In genomic region chr5:100467336-100467735, GRCm38 (mm10) we compare ENCODE assay signal across 26 mouse cellular contexts. TPM values are rescaled to one million over a fixed set of nuclear protein-coding genes. Genes with fewer than 3 reads are reported as not detected.
DNase-seq lines count a peak whose midpoint lies in the region; ATAC-seq and TF ChIP-seq lines count a peak whose summit lies in the region.
"Had no signal": no experiment of that assay in that cellular context is flagged by ENCODE, and none has a peak within 500 bp of the region (broad histone marks: within the 10 kb centered on the region; RNA-seq: fewer than 3 reads in every experiment).

No protein-coding gene starts in this region.

- no peak for TF ChIP-seq CTCF in E14TG2a.4 (conservative IDR thresholded peaks at IDR 0.05; ENCODE audit: low read length)

- 0 out of 2 replicates have a peak overlapping the region, but pooled peaks have one; percentile 16 for H3K27ac ChIP-seq in liver, embryonic 12.5 days
- H3K27ac ChIP-seq in ES-E14 (ENCODE audit: insufficient read depth, low read depth, low read length, poor library complexity, severe bottlenecking) = no peak overlapping the region; the same call in 1 of the 2 replicates
- no peak overlapping the region for H3K27ac ChIP-seq in hindbrain, embryonic 16.5 days (ENCODE audit: low read depth, low read length)
- H3K27ac ChIP-seq: forebrain, embryonic 10.5 days; forebrain, embryonic 13.5 days; heart, adult 2 months; heart, embryonic 10.5 days; heart, embryonic 13.5 days; hindbrain, embryonic 14.5 days had no signal

- H3K36me3 ChIP-seq in liver, embryonic 12.5 days = peaks cover 76% of the 10 kb centered on the region
- H3K36me3 ChIP-seq in E14TG2a.4 (ENCODE audit: insufficient read depth, low read length) = peaks cover 15% of the 10 kb centered on the region
- H3K36me3 ChIP-seq in ES-E14 (ENCODE audit: control insufficient read depth, insufficient read depth, low read length, poor library complexity, severe bottlenecking) = peaks cover 2% of the 10 kb centered on the region; the same call in 1 of the 2 replicates
- no peaks in the 10 kb centered on the region for H3K36me3 ChIP-seq in hindbrain, embryonic 16.5 days (ENCODE audit: control insufficient read depth, insufficient read depth, low read length)

- 89% methylated on average over 7 of the region's 7 CpGs for WGBS in liver, embryonic 12.5 days (ENCODE audit: insufficient replicate concordance)
- 97% methylated on average over 7 of the region's 7 CpGs for WGBS in hindbrain, embryonic 16.5 days

- no peaks in the 10 kb centered on the region for H3K27me3 ChIP-seq in liver, embryonic 12.5 days (replicated peaks)
- H3K27me3 ChIP-seq in E14TG2a.4 (ENCODE audit: insufficient read depth, low read length) = no peaks in the 10 kb centered on the region
- H3K27me3 ChIP-seq in hindbrain, embryonic 16.5 days (replicated peaks; ENCODE audit: control insufficient read depth, insufficient read depth, low read length) = no peaks in the 10 kb centered on the region
- H3K27me3 ChIP-seq: forebrain, embryonic 13.5 days; heart, embryonic 13.5 days; Patski had no signal

- H3K9me3 ChIP-seq in liver, embryonic 12.5 days (replicated peaks) = no peaks in the 10 kb centered on the region
- H3K9me3 ChIP-seq in E14TG2a.4 (ENCODE audit: low read length) (no peaks in the 10 kb centered on the region), ES-E14 (ENCODE audit: control insufficient read depth, insufficient read depth, low read depth, low read length) (no peaks in the 10 kb centered on the region)
- no peaks in the 10 kb centered on the region for H3K9me3 ChIP-seq in hindbrain, embryonic 16.5 days (ENCODE audit: control insufficient read depth, low read length)
- H3K9me3 ChIP-seq: forebrain, embryonic 10.5 days; forebrain, embryonic 13.5 days; G1E; heart, embryonic 10.5 days; heart, embryonic 13.5 days had no signal

- H3K4me2 ChIP-seq in liver, embryonic 12.5 days = no peak overlapping the region
- no peak overlapping the region for H3K4me2 ChIP-seq in hindbrain, embryonic 16.5 days (ENCODE audit: low read length)
- H3K4me2 ChIP-seq: forebrain, embryonic 13.5 days; heart, embryonic 13.5 days; hindbrain, embryonic 14.5 days had no signal

- no peak overlapping the region for H3K4me3 ChIP-seq in liver, embryonic 12.5 days
- 0 out of 2 replicates have a peak overlapping the region, but pooled peaks have one; percentile 18 for H3K4me3 ChIP-seq in E14TG2a.4 (replicated peaks; ENCODE audit: low read length)
- H3K4me3 ChIP-seq in ES-E14 (ENCODE audit: insufficient read depth in 1 of 2, low read depth in 1 of 2, low read length in 2 of 2, poor library complexity in 1 of 2, severe bottlenecking in 1 of 2) = no peak overlapping the region
- no peak overlapping the region for H3K4me3 ChIP-seq in hindbrain, embryonic 16.5 days (ENCODE audit: low read length)
- H3K4me3 ChIP-seq: forebrain, embryonic 10.5 days; forebrain, embryonic 13.5 days; heart, adult 2 months; heart, embryonic 10.5 days; heart, embryonic 13.5 days had no signal

- DNase-seq in liver (no peak), ES-E14 (ENCODE audit: low read depth, low spot score) (peak; percentile 55), ZHBTc4 (ENCODE audit: low read depth, low spot score) (peak; percentile 91)
- no peak for DNase-seq in layer of hippocampus, postnatal 25 days (ENCODE audit: extremely low spot score in 1 of 2, low spot score in 1 of 2)
- no peak for DNase-seq in thymus, adult 18-20 months
- DNase-seq: adrenal gland, adult 2 months; adrenal gland, postnatal 25 days; cerebellum, adult 18-20 months; cerebellum, adult 9-10 months; cerebellum, postnatal 14 days; gastrocnemius, postnatal 10 days; gastrocnemius, postnatal 36 days; heart, adult 2 months; heart, postnatal 14 days; heart, postnatal 4 days had no signal

- ATAC-seq in liver, embryonic 12.5 days = no peak
- no peak for ATAC-seq in hindbrain, embryonic 16.5 days
- ATAC-seq: forebrain, embryonic 13.5 days; forebrain, embryonic 16.5 days; Patski had no signal

- H3K4me1 ChIP-seq in liver, embryonic 12.5 days = peaks cover 35% of the 10 kb centered on the region
- H3K4me1 ChIP-seq in E14TG2a.4 (replicated peaks; ENCODE audit: low read depth, low read length) (peaks cover 66% of the 10 kb centered on the region), ES-E14 (ENCODE audit: control insufficient read depth in 2 of 2, insufficient read depth in 2 of 2, low read length in 2 of 2, poor library complexity in 1 of 2) (peaks cover 5 to 8% of the 10 kb centered on the region in 2 experiments; a peak in 3 of 4 replicates)
- H3K4me1 ChIP-seq in hindbrain, embryonic 16.5 days (ENCODE audit: control insufficient read depth, insufficient read depth, low read depth, low read length) = no peaks in the 10 kb centered on the region
- H3K4me1 ChIP-seq: forebrain, embryonic 10.5 days; forebrain, embryonic 13.5 days; heart, embryonic 10.5 days; heart, embryonic 13.5 days had no signal

- no peak overlapping the region for H3K9ac ChIP-seq in liver, embryonic 12.5 days
- no peak overlapping the region for H3K9ac ChIP-seq in ES-E14 (ENCODE audit: insufficient read depth, low read depth, low read length, poor library complexity, severe bottlenecking)
- H3K9ac ChIP-seq in hindbrain, embryonic 16.5 days (ENCODE audit: low read depth, low read length) = no peak overlapping the region
- H3K9ac ChIP-seq: heart, embryonic 13.5 days; hindbrain, embryonic 14.5 days had no signal

- in situ Hi-C loops in ES-E14 (cut with MboI; ENCODE audit: low sequenced_read_pairs in 2 of 2, unreplicated experiment in 2 of 2) = no loop called here

TF ChIP-seq in ES-E14, 5 proteins besides CTCF, POLR2A, EP300 and RAD21:
- TF ChIP-seq ZC3H11A (IDR thresholded peaks at IDR 0.05; ENCODE audit: borderline replicate concordance, low read depth, low read length) = no peak
- TF ChIP-seq ZNF384 (IDR thresholded peaks at IDR 0.05; ENCODE audit: low read depth, low read length) = no peak
- no peak for TF ChIP-seq MAFK (IDR thresholded peaks at IDR 0.05; ENCODE audit: insufficient read depth, low read depth, low read length)
- TF ChIP-seq CHD2 (IDR thresholded peaks at IDR 0.05; ENCODE audit: low read depth, low read length) = no peak
- TF ChIP-seq HCFC1 (IDR thresholded peaks at IDR 0.05; ENCODE audit: borderline replicate concordance, insufficient read depth, low read length) = no peak
TF ChIP-seq in ES-E14: peak in this region for 0.

RNA-seq across cellular contexts. Expression of gene Lin54, which starts 33.1 kb away (rescaled TPM):
- polyA plus RNA-seq in liver, embryonic 12.5 days (2016; fragmentation: Nextera tagmentation; extraction: Ambion mirVana) = 15.0 and 16.5 TPM in 2 replicates
- 27.8 and 41.8 TPM in 2 replicates for total RNA-seq in ES-E14 (2012; rRNA removed)
- 7.7 and 8.8 TPM in 2 replicates for polyA plus RNA-seq in hindbrain, embryonic 16.5 days (2015; fragmentation: Nextera tagmentation; extraction: Ambion mirVana)
- total RNA-seq in layer of hippocampus, postnatal 25 days (2021) = 10 to 100 TPM; 14.5 to 16.0 TPM

RNA-seq across cellular contexts. Expression of gene Cops4, which starts 50.8 kb away (rescaled TPM):
- polyA plus RNA-seq in liver, embryonic 12.5 days (2016; fragmentation: Nextera tagmentation; extraction: Ambion mirVana) = 108 and 114 TPM in 2 replicates
- 71.6 and 101 TPM in 2 replicates for total RNA-seq in ES-E14 (2012; rRNA removed)
- 170 and 173 TPM in 2 replicates for polyA plus RNA-seq in hindbrain, embryonic 16.5 days (2015; fragmentation: Nextera tagmentation; extraction: Ambion mirVana)
- total RNA-seq in layer of hippocampus, postnatal 25 days (2021) = 10 to 100 TPM; 79.0 to 84.4 TPM

RNA-seq across cellular contexts. Expression of gene Sec31a, which starts 51.3 kb away (rescaled TPM):
- 65.0 and 67.0 TPM in 2 replicates for polyA plus RNA-seq in liver, embryonic 12.5 days (2016; fragmentation: Nextera tagmentation; extraction: Ambion mirVana)
- 72.7 and 94.5 TPM in 2 replicates for total RNA-seq in ES-E14 (2012; rRNA removed)
- polyA plus RNA-seq in hindbrain, embryonic 16.5 days (2015; fragmentation: Nextera tagmentation; extraction: Ambion mirVana) = 84.2 and 108 TPM in 2 replicates
- total RNA-seq in layer of hippocampus, postnatal 25 days (2021) = 100 to 1,000 TPM; 104 to 116 TPM

Comparison
In these comparisons a context has a peak if more than half of its experiments do, and no peak if none do; other contexts are left out.
1. DNase-seq: peak in ES-E14 (single experiment) and ZHBTc4 (single experiment); none in liver (single experiment), layer of hippocampus, postnatal 25 days (0 of 2) and thymus, adult 18-20 months (0 of 2).